Mouse (Mus musculus) heart, embryonic 14.5 days (tissue): ENCODE measurements around the gene Msh2. TPM values are rescaled to one million over a fixed set of nuclear protein-coding genes. Genes with fewer than 3 reads are reported as not detected.

Experiments used
- ATAC-seq: fragments of 200-750 bp; cut with Nextera tagmentation; 2 replicates; pipeline ENCODE4 v1.8.0; 2017; ENCODE audit warnings: low read depth, moderate TSS enrichment; ENCODE audit not compliant: insufficient number of reproducible peaks, insufficient read depth, low FRiP score
- H3K27ac ChIP-seq, 2 experiments: fragments of 200-500 bp in 1 of 2; fragments of 300-500 bp in 1 of 2; sonication (generic) in 1 of 2; replicated peaks in 1 of 2; 2 replicates each; pipeline ENCODE4 v1.5.1; 2012 to 2014; ENCODE audit warnings: low read depth in 2 of 2, low read length in 2 of 2, control low read depth in 1 of 2, mild to moderate bottlenecking in 1 of 2, mixed read lengths in 1 of 2; ENCODE audit not compliant: control insufficient read depth in 1 of 2, insufficient read depth in 1 of 2
- H3K27me3 ChIP-seq: fragments of 300-500 bp; sonication (generic); 2 replicates; pipeline ENCODE4 v1.6.1; 2014; ENCODE audit warnings: mild to moderate bottlenecking, low read length, control low read depth; ENCODE audit not compliant: control insufficient read depth, insufficient read depth
- H3K36me3 ChIP-seq: fragments of 300-500 bp; sonication (generic); 2 replicates; pipeline ENCODE4 v1.6.1; 2014; ENCODE audit warnings: mild to moderate bottlenecking, control low read depth, low read length, mixed read lengths; ENCODE audit not compliant: control insufficient read depth, insufficient read depth
- H3K4me1 ChIP-seq, 2 experiments: fragments of 200-500 bp in 1 of 2; fragments of 300-500 bp in 1 of 2; sonication (generic) in 1 of 2; 2 replicates each; pipeline ENCODE4 v1.6.1; 2012 to 2014; ENCODE audit warnings: low read length in 2 of 2, control low read depth in 1 of 2, mixed read lengths in 1 of 2; ENCODE audit not compliant: control insufficient read depth in 2 of 2, insufficient read depth in 2 of 2
- H3K4me2 ChIP-seq: fragments of 300-500 bp; sonication (generic); 2 replicates; pipeline ENCODE4 v1.6.1; 2014; ENCODE audit warnings: mild to moderate bottlenecking, low read length
- H3K4me3 ChIP-seq, 2 experiments: fragments of 200-500 bp in 1 of 2; fragments of 300-500 bp in 1 of 2; sonication (generic) in 1 of 2; 2 replicates each; pipeline ENCODE4 v1.5.1; 2012 to 2014; ENCODE audit warnings: low read length in 2 of 2, mild to moderate bottlenecking in 2 of 2, control low read depth in 1 of 2, low read depth in 1 of 2, moderate library complexity in 1 of 2; ENCODE audit not compliant: control insufficient read depth in 1 of 2, insufficient read depth in 1 of 2
- H3K9ac ChIP-seq: fragments of 300-500 bp; sonication (generic); 2 replicates; pipeline ENCODE4 v1.6.1; 2014; ENCODE audit warnings: mild to moderate bottlenecking, low read length
- H3K9me3 ChIP-seq: fragments of 300-500 bp; sonication (generic); 2 replicates; pipeline ENCODE4 v1.6.1; 2016; ENCODE audit warnings: low read length, control low read depth; ENCODE audit not compliant: control insufficient read depth
- WGBS: fragments of 180-500 bp; shearing (Covaris S2); extraction: QIAGEN DNeasy Blood & Tissue Kit; methylation state at CpG from one replicate; pipeline ENCODE4 v1.1.7; 2014; 5-methylcytosine and 5-hydroxymethylcytosine counted together
- polyA plus RNA-seq: library from polyadenylated mRNA; unstranded; fragments of >200 nt; fragmentation: Nextera tagmentation; extraction: Ambion mirVana; gene quantifications from 2 replicates; pipeline ENCODE4 v1.2.1, GENCODE M21; 2014

The Msh2 gene
- polyA plus RNA-seq, 1 experiment from 2014 or later = 23.5 TPM

DNA sequence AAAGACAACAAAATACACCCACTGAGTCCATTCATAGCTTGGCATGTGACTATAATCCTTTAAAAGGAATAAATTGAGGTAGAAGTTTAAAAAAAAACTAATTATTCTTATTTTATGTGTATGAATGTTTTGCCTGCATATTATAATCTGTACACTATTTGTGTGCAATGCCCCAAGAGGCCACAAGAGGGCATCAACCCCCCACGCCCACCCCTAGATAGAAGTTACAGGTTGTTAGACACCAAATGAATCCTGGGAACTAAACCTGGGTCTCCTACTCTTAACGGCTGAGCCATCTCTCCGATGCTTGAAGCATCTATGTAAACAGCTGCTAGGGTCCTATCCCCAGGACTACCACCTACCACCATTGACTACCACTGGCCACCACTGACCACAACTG is 101.0 kb downstream of the Msh2 start:
- no peak overlapping the region for H3K4me3 ChIP-seq
- H3K4me1 ChIP-seq = no peaks in the 10 kb centered on the region
- WGBS = 79% methylated on average over 3 of the region's 3 CpGs
- H3K36me3 ChIP-seq = no peaks in the 10 kb centered on the region
- H3K27ac ChIP-seq = no peak overlapping the region
- H3K9me3 ChIP-seq = peaks cover 6% of the 10 kb centered on the region; the same call in 1 of the 2 replicates
- H3K9ac ChIP-seq = no peak overlapping the region
- no peak for ATAC-seq
- H3K27me3 ChIP-seq = no peaks in the 10 kb centered on the region
- H3K4me2 ChIP-seq = no peak overlapping the region

Other genes with a start within 250 kb of the Msh2 start
- gene Stpg4, start 244.6 kb upstream of the Msh2 start, polyA plus RNA-seq = not detected in 2 replicates
- gene Calm2, start 225.4 kb upstream of the Msh2 start, polyA plus RNA-seq = 565 and 616 TPM in 2 replicates
- gene Epcam, start 36.4 kb upstream of the Msh2 start, polyA plus RNA-seq = 0.11 and 2.0 TPM in 2 replicates
- not detected in 2 replicates for gene Kcnk12, start 125.7 kb downstream of the Msh2 start, polyA plus RNA-seq
- gene Rpl36-ps4, start 248.6 kb downstream of the Msh2 start, polyA plus RNA-seq = not detected in 2 replicates